16 mouse cellular contexts compared by ENCODE assay signal in genomic region chr3:149277812-149278211, GRCm38 (mm10).
"Had no signal": no experiment of that assay in that cellular context is flagged by ENCODE, and none has a peak within 500 bp of the region (broad histone marks: within the 10 kb centered on the region; RNA-seq: fewer than 3 reads in every experiment).

No protein-coding gene starts in this region.

- DNase-seq: gastrocnemius, adult 2 months; gastrocnemius, postnatal 10 days; gastrocnemius, postnatal 25 days; heart, adult 2 months; heart, postnatal 14 days; heart, postnatal 36 days; kidney, adult 11 months; kidney, adult 2 months; kidney, adult 9 months; kidney, postnatal 14 days; kidney, postnatal 36 days; layer of hippocampus, adult 9-11 months; left cerebral cortex, postnatal 4 days had no signal

- ATAC-seq: hindbrain, postnatal 0 days; intestine, embryonic 16.5 days; liver, embryonic 12.5 days had no signal
